Mouse (Mus musculus): ENCODE measurements around the gene Pofut1.

The Pofut1 gene

DNA sequence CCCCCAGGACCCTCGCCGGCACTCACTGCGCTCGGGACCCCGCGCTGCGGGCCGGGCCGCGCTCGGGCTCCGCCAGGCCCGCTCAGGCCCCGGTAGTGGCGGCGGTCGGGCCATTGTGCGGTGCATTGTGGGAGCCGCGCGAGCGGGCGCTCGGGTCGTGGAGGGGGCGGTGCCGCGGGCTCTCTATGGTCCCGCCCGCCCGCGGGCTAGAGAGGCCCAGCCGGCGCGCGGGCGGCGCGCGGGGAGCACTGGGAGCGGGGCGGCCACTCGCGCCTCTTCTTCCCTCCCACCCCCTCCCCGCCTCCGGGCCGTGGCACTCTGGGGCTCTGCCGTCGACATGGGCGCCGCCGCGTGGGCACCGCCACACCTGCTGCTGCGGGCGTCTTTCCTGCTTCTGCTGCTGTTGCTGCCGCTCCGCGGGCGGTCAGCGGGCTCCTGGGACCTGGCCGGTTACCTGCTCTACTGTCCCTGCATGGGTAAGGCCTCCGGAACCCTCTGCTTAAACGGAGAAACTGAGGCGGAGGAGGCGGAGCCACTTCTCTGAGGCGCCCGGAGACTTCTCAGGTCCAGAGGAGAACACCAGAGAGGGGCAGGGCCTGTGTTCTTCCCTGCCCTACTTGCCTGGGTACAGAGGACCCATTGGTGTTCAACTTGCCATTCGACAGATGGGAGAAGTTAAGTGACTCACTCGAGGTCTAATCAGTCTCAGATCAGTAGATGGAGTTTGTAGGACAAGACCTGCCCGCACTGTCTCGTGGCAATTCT lies at the start of gene Pofut1, which contains the start of gene Plagl2:
Gene Pofut1 (plus strand): TSS at position 284 of the 765 bp plus-strand sequence.
Gene Plagl2 (minus strand): TSS at position 177 of the 765 bp plus-strand sequence.
- peak; percentile 86 for DNase-seq (ENCODE audit: low spot score)

GRCm38 (mm10) chr2:153194255-153194654 lies 47.1 kb upstream of the Pofut1 start:
- DNase-seq (ENCODE audit: low spot score): no peak

- peak; percentile 35 for DNase-seq (ENCODE audit: low spot score)
These were observed 42.8 kb upstream of the Pofut1 start for GRCm38 (mm10) chr2:153198485-153198884.

- DNase-seq (ENCODE audit: low spot score): no peak
These were observed 42.2 kb upstream of the Pofut1 start for GRCm38 (mm10) chr2:153199114-153199513.

GRCm38 (mm10) chr2:153202766-153203165 lies 38.6 kb upstream of the Pofut1 start:
- peak; percentile 37 for DNase-seq (ENCODE audit: low spot score)

DNA sequence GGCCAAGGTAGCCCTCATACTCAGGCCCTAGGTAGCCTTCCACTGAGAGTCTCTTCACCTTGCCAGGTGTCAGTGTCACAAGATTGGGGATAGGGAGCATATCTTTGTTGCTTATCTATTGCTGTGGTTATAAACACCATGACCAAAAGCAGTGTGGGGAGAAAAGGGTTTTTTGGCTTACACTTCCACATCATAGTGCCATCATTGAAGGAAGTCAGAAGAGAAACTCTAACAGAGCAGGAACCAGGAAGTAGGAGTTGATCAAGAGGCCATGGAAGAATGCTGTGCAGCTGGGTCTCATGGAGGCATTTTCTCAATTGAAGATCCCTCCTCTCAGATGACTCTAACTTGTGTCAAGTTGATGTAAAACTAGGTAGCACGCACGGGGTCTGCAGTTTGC lies 33.2 kb upstream of the Pofut1 start:
- DNase-seq (ENCODE audit: low spot score): no peak

DNA sequence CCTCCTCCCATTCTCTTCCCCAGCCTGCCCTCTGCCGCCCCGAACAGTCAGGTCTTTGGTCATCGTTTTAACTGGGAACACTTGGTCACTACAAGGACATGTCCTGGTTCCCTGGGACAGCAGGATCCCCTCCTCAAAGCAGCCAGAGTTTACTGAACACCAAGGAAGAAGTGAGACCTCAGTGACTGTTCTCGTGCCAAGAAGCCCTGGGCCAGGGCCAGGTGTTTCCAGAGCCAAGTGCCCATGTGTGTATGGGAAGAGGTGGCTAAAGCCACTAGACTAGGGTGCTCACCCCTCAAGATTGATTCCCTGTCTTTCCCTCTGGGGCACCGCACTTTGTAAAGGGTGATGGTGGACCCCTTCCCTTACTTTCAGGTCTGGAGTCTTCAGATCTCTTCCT lies 32.0 kb upstream of the Pofut1 start:
- DNase-seq (ENCODE audit: low spot score): no peak

GRCm38 (mm10) chr2:153211451-153211850 lies 29.9 kb upstream of the Pofut1 start:
- DNase-seq (ENCODE audit: low spot score): no peak

DNA sequence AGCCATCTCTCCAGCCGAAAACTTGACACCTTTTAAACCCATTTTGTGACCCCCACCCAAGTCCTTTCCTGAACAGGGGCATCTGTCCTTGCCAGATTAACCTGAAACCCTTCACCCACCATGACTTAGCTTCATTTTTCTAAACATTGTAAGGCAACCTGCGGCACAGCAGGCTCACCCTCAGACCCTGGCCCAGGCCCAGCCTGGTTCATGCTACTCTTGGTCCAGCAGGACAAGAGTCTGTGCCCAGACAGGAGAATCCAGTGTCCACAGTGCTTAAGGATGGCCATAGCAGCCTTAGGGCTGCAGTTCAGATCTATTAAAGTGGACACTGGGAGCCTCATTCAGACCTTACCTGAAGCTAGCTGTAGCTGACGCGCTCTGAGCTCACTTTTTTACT lies 28.0 kb upstream of the Pofut1 start:
- no peak for DNase-seq (ENCODE audit: low spot score)

DNA sequence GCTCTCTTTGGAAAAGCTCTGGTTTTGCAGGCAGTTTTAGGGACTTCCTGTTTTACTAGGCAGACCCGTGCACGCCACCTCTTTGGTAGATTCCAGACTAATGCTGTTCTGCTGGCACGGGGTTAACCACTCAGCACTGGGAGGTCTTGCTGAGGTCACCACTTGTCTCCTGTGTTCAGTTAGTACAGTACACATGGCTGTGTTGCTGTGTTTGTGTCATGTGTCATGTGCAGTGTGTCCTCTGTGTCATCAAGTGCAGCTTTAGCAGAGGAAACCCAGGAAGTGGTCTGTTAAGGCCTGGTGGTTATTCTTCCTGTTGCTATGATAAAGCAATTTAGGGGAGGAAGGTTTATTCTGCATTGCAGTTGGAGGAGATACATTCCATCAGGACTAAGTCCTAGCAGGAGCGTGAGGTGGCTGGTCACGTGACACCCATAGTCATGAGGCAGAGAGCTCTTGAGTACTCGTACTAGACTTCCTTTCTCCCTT lies 26.5 kb upstream of the Pofut1 start:
- DNase-seq (ENCODE audit: low spot score): no peak

GRCm38 (mm10) chr2:153215421-153215820 lies 25.9 kb upstream of the Pofut1 start:
- DNase-seq (ENCODE audit: low spot score): no peak

- no peak for DNase-seq (ENCODE audit: low spot score)
These were observed 23.4 kb upstream of the Pofut1 start for GRCm38 (mm10) chr2:153217826-153218340.

DNA sequence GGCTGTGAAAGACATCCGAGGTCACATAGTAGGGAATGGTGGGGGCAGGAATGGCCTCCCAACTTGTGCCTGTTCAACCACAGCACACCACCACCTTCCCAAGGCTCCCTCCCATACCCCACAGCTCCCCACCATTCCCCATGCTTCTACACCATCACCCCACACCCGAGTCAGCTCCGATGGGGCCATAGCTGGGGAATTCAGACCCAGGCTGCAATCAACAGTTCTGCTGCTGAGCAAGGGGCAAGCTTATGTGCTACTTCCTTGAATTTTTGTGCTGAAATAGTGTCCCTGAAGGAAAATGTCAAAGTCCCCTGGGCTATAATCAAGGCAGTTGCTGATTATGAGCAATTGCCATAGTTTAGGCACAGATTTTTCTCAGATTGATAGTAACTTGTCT lies 22.8 kb upstream of the Pofut1 start:
- no peak for DNase-seq (ENCODE audit: low spot score)

DNA sequence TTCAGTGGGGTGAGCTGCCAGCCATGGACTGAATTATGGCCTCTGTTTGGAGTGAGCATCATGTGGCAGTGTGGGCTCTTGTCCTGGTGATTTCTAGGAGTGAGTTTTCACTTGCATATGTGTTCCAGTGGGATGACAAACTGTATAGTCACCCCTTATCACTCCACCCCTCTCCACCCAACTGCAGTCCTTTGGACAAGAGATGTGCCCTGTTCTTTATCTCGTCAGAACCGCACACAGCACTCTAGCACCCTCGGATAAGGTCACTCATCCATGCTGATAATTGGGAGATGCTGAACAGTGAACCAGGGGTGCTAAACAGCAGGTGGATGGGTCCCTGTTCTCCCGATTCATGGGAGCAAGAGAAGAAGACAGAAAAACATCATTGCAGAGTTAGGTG lies 19.7 kb upstream of the Pofut1 start:
- no peak for DNase-seq (ENCODE audit: low spot score)

DNA sequence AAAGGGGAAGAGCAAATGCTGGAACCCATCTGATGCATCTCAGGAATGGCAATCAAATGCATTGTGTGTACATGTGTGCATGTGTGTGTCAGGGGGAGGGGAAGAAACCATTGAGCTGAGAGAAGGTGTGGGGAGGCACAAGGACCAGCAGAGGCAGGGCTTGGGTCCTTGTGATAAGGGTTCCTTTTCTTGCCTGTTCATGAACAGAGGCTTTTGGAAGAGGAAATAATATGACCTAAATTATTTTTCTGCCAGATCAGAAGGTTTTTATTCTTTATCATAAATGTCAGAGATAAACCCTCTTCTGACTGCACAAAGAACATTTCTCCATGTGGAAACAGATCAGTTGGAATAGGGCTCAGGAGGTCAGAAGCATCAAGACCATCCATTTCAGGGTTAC lies 19.2 kb upstream of the Pofut1 start:
- no peak for DNase-seq (ENCODE audit: low spot score)

DNA sequence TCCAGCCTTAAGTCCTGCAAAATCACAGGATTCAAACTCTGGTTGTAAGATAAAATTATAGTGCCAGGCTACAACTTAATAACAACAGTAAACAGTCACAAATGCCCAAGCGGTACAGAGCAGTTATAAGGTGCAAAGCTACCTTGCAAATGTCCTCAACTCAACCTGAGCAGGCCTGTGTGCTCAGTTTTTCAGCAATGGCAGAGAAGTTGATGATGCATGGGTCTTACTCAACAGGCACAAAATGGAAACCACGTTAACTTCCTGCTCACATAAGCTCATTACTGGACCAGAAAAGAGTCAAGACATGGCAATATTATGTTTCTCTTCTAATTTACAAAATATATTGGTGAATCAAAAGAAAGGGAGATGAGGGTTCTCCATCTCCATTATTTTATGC lies 18.8 kb upstream of the Pofut1 start:
- DNase-seq (ENCODE audit: low spot score): no peak

DNA sequence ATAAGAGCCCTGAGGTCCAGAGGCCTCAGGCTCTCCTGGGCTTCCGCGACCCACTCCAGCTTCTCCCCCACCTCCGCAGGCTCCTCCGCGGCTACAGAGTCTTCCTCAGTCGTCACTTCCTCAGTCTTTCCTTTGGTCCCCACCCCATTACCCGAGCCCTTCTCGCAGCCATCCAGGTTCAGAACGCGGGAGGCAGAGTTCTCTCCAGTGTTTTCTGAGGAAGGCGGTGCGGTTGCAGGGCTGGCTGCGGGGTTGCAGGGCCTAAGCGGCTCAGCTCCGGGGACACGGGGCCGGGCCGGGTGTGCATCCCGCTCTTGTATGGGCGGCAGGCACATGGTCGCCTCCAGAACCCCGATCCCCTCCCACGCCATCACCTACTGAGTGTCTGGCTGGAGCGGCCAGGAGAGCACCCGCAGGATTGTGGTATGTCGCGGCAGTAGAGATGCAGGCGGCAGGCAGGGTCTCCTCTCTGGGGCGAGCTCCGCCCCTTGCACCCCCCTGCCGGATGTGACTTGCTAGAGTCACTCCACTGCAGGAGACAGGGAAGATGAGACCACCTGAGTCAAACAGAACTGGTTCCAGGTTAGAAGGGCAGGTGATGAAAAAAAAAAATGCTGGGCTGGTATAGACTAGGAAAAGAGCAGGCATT lies 16.3 kb upstream of the Pofut1 start, which contains the start of gene Tspyl3:
Gene Tspyl3 (minus strand): TSS at position 496 of the 649 bp plus-strand sequence.
- no peak for DNase-seq (ENCODE audit: low spot score)

GRCm38 (mm10) chr2:153225595-153225953 lies 15.8 kb upstream of the Pofut1 start:
- DNase-seq (ENCODE audit: low spot score): no peak

GRCm38 (mm10) chr2:153227959-153228358 lies 13.4 kb upstream of the Pofut1 start:
- no peak for DNase-seq (ENCODE audit: low spot score)

DNA sequence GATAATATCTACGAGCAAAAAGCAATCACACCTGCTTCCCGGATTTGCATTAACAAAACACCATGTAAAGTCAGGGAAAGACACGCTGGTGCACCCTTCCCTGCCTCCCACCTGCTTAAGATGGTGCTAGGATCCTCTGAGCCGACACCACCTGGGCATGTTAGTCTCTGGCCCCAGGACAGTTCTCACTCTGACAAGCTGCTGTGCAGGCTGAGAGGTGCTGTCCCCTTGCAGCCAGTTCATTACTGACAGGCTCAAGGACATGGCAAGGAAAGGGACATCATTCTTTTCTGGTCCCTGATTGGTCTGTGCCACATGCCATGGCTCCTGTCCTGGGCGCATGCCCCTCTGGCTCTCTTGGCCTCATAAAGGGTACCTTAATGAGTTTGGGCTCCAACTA lies 12.8 kb upstream of the Pofut1 start:
- DNase-seq (ENCODE audit: low spot score): no peak

- no peak for DNase-seq (ENCODE audit: low spot score)
These were observed 4.1 kb upstream of the Pofut1 start for GRCm38 (mm10) chr2:153237193-153237592.

DNA sequence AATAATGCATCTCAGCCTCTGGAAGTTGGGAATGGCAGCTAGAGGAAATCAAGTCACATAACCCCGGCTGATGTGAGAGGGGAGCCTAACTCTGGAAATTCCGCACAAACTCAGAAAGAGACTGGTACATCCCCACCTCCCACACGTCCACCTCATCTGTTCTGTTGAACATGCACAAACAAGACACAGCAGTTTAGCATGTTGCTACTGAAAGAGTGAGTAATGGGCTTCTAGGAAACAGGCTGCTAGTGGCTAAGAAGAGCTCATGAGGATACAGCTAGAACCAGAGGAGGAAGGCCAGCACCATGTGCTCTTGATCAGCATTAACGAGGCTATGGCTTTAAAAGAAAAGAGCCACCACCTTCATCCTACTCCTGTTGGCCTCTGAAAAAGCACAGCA lies 3.4 kb upstream of the Pofut1 start:
- DNase-seq (ENCODE audit: low spot score): no peak

DNA sequence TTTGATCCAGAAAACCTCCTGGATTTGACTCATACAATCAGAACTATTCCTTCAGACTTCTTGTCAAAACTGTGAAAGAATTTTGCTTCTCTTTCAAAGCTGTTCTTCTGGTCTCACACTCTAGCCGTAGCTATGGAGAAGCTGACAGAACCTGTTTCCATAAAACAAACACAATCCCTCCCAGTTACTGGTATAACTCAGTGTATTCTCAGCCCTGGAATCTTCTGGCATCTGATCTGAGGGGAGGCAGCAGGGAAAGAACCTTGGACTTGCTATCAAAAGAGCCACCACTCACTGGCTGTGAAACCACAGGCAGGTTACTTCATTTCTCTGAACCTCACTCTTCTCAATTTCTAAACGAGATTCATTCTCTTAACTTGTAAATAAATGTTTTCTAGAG lies 2.9 kb upstream of the Pofut1 start:
- DNase-seq (ENCODE audit: low spot score): no peak

Measured in ovary, adult 18-20 months (tissue).